Mouse (Mus musculus) cortical plate, adult 2 months (tissue): Measurements from ENCODE around the gene Ppargc1a. TPM values are rescaled to one million over a fixed set of nuclear protein-coding genes. Genes with fewer than 3 reads are reported as not detected.

Experiments
- H3K27ac ChIP-seq: fragments of 200-500 bp; 2 replicates; pipeline ENCODE4 v1.5.1; 2012; ENCODE audit warnings: low read length, control low read depth, inconsistent platforms; ENCODE audit not compliant: insufficient read depth
- H3K4me1 ChIP-seq: fragments of 200-500 bp; 2 replicates; pipeline ENCODE4 v1.6.1; 2011; ENCODE audit warnings: low read length; ENCODE audit not compliant: control insufficient read depth, insufficient read depth
- H3K4me3 ChIP-seq: fragments of 200-500 bp; 2 replicates; pipeline ENCODE4 v1.5.1; 2011; ENCODE audit warnings: mild to moderate bottlenecking, low read length, control low read depth; ENCODE audit not compliant: insufficient read depth
- CTCF ChIP-seq: fragments of 200-500 bp; IDR thresholded peaks from 2 replicates; pipeline ENCODE4 v1.5.1; 2011; ENCODE audit warnings: mild to moderate bottlenecking, control low read depth, low read length; ENCODE audit not compliant: insufficient read depth; ENCODE audit errors: extremely low read depth
- POLR2A ChIP-seq: fragments of 200-500 bp; IDR thresholded peaks from 2 replicates; pipeline ENCODE4 v1.6.1; 2011; ENCODE audit warnings: mild to moderate bottlenecking, low read length, control low read depth; ENCODE audit not compliant: insufficient read depth; ENCODE audit errors: extremely low read depth
- polyA plus RNA-seq: library from polyadenylated mRNA; depleted of rRNA; stranded (reverse); fragments of >200 nt; gene quantifications from 2 replicates; pipeline ENCODE4 v1.2.3, GENCODE M21; 2012

Ppargc1a gene
- polyA plus RNA-seq, 1 experiment: 19.6 TPM

DNA sequence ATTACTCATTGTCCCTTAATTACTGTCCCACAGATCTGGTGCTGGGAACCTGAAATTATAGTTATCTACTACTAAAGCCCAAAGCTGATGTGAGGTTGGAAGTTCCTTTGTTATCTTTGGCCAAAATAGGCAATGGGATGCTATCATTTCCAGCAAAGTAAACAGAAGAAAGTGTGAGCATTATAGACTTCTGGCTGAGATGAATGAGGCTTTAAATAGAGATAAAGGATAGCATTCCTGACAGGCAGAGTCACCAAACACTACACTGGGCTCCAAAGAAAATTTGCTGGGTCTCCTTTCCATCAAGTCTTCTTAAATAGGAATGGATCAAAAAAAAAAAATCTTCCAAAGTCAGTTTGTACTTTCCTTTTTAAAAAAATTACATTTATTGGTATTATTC, 87.7 kb downstream of the Ppargc1a start:
- TF ChIP-seq CTCF (no peak), POLR2A (no peak)
- no peaks in the 10 kb centered on the region for H3K4me1 ChIP-seq
- no peak overlapping the region for H3K4me3 ChIP-seq

DNA sequence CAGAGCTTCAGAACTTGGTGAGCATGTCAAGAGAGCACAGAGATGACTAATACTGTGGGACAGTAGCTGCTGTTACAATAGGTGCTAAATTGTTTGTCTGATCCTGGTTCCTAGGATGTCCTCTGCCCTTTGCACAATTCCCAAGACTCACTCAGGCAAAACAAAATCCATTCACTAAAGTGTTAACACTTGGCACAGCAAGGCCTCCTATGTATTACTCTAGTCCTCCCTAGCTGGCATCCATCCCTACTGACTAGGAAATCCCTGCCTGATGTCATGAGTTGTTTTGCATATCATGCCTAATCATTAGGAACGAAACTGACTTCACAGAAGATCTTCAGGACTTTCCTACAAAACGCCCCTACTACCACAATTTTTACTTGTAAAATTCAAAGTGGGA, 88.1 kb downstream of the Ppargc1a start:
- TF ChIP-seq POLR2A (no peak), CTCF (no peak)
- Histone ChIP-seq H3K4me3 (no peak overlapping the region), H3K27ac (no peak overlapping the region), H3K4me1 (no peaks in the 10 kb centered on the region)

More for the DNA sequence above, 87.7 kb downstream of the Ppargc1a start:
- H3K27ac ChIP-seq: no peak overlapping the region

DNA sequence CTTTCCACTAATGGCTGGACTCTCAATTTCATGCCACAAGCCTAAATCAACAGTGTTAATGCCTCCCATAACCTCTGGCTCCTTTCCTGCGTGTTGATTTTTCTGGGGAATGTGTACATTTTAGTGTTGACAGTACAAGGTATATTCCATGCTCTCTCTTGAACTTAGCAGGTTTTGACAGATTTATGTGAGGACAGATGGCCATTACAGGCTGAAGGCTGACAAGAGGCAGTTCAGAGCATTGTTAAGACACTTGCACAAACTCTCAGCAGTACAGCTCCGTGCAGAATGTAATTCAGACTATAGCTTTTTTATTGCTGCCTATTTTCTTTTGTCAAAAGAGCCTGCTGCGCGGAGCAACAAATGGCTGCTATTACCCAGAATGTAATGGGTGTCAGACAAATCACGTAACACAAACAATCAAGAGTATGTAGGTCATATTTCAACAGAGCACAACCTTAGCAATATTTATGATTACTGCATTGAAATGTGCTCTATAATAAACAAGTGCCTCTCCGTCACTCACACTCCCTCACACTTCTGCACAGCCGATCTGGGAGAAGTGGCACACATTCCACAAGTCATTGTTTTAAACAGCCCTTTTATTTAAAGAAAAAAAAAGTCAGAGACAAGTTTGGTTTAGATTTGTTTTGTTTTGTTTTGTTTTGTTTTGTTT, 89.1 kb downstream of the Ppargc1a start:
- Histone ChIP-seq H3K4me1 (no peaks in the 10 kb centered on the region), H3K4me3 (no peak overlapping the region), H3K27ac (no peak overlapping the region)
- TF ChIP-seq CTCF (no peak), POLR2A (no peak)

DNA sequence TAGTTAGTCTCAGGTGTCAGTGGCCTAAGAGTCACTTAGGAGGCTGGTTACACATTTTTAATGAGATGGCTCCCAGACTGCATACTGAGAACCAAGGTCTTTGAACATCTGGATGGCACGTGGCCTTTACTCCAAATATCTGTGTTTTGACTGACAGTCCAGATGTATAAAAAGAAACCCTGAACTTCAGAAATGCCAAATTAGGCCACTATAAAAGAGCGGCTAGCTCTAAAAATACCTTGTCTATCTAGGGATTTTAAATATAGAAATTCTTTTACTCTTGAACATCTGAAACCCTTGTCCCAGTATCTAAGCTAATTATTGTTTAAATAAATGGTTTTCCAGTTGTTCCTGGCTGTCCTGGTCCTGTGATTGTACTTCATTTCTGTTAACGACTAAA, 90.4 kb downstream of the Ppargc1a start:
- no peaks in the 10 kb centered on the region for H3K4me1 ChIP-seq
- H3K4me3 ChIP-seq: no peak overlapping the region
- H3K27ac ChIP-seq: no peak overlapping the region
- TF ChIP-seq POLR2A: no peak
- TF ChIP-seq CTCF: no peak

DNA sequence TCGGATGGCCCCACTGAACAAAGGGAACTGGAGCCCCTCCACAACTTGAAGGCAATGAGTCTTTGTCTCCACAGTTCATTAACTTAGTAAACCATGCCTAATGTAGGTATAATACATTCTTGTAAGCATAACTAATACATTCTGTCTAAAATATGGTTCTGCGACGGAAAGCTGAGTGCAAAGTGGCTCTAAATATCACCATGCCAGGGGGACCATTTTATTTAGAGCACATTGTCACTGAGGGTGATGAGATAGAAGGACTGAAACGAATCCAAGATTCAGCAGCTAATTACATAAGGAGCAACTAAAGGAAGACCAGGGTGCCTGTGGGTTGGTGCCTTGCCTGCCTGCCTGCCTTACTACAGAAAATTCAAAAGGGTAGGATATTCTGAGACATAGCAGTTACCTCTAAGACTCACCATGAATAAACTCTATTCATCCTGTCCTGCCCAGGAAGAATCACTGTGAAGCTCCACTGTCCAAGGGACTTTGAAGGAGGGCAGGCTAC, 92.4 kb downstream of the Ppargc1a start:
- no peaks in the 10 kb centered on the region for H3K4me1 ChIP-seq
- H3K27ac ChIP-seq: no peak overlapping the region
- TF ChIP-seq POLR2A (no peak), CTCF (no peak)
- H3K4me3 ChIP-seq: no peak overlapping the region

DNA sequence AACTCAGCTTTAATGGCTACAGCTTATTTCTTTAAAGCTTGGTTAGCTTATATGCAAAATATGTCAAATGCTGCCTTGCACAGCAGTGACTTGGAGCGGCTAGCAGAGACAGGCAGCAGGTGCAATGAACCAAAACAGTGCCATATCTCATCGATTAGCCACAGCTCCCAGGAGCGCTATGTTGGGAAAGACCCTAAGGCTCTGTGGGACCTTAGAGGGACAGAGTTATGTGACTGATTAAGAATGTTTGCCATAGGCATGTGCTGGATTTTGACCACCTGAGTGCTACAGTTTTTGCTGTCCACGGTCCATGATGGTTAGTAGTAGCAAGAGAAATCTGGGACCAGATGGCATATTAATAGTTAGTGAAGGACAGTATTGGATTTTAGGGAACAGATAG, 95.9 kb downstream of the Ppargc1a start:
- no peak overlapping the region for H3K27ac ChIP-seq
- TF ChIP-seq CTCF (no peak), POLR2A (no peak)
- H3K4me3 ChIP-seq: no peak overlapping the region
- no peaks in the 10 kb centered on the region for H3K4me1 ChIP-seq

DNA sequence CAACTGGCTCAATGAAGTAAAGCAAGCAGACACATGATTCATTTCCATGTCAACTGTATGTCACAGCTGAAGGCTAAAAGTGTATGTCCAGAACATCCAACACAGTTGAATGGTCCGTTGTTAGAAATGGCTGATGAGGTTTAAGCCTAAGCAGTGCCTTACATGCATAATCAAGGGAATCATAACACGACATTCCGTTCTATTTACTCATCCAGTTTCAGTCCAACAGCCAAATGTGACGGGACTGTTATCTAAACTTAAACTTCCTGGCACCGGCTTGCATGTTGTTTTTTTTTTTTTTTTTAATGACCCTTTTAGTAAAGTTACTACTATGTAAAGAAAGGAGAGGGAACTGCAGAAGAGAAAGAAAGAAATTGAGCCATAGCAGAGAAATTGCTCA, 101.5 kb downstream of the Ppargc1a start:
- Histone ChIP-seq H3K4me3 (no peak overlapping the region), H3K27ac (no peak overlapping the region), H3K4me1 (no peaks in the 10 kb centered on the region)
- TF ChIP-seq CTCF: no peak
- no peak for TF ChIP-seq POLR2A

DNA sequence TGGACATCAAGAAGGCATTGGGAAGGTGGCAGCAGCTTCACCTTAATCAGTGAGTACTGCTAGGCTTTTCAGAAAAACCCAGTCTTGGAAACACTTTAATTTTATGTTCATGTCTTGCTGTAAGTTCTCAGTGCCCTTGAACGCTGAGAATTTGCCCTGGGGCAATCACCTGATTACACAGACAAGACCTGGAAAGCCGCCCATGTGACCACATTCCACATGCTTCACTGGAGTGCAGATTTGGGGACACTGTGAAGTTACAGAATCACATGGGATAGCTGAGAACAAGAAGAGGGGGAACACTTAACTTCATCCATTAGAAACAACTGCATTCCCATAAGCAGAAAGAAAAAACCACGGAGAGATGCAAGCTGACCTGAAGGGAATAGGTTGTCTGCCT, 115.5 kb downstream of the Ppargc1a start:
- Histone ChIP-seq H3K27ac (no peak overlapping the region), H3K4me1 (no peaks in the 10 kb centered on the region), H3K4me3 (no peak overlapping the region)
- TF ChIP-seq POLR2A (no peak), CTCF (no peak)

DNA sequence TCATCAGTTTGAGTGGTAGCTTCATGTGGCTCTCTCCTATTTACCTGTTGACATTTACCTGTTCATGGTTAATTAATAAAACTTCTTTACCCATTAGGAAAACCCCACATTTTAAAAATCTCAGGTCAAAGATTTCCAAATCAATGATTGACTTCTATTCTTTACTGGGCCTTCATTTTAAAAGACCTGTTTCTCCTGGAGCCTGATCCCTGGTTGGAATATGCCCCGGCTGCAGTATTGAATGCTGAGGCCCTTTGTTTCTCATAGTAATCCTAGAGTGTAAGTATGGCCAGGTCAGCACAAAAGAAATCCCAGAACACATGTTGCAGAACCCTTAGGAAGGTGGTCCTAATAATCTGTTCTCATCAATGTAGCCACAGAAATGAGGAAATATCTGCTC, 119.9 kb downstream of the Ppargc1a start:
- H3K4me1 ChIP-seq: no peaks in the 10 kb centered on the region
- no peak overlapping the region for H3K27ac ChIP-seq
- no peak overlapping the region for H3K4me3 ChIP-seq
- TF ChIP-seq CTCF (no peak), POLR2A (no peak)

DNA sequence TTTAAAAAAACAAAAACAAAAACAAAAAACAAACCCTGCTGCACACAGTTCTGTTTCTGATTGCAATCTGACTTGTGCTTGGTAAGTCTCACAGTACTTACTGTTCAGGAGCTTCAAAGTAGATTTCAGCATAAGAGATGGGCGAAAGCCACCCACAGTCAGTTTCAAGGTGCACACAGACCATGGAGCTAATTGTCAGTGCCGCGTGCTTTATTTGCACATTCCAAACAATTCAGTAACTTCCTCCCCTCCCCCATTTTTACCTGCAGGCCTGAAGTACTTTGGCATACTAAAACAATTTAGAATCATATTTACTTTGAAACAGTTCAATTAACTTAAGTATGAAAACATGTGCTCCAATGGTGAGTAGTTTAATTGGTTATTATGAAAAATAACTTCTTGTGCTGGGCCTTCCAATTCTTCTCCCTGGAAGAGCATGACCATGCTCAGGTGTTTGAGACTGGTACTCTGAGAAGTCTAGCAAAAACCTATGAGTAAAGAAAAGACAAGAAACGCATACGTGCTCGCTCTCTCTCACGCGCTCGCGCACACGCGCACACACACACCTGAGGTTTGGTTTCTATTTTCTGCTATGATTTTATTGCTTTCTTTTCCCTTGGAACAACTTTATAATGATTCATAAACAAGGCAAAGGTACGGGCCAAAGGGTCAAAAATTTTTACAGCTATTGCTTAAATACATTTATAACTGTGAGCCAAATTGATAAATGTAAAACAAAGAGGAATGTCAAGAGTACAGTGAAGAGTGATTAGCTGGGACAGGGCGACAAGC, 121.0 kb downstream of the Ppargc1a start:
- TF ChIP-seq POLR2A (no peak), CTCF (no peak)
- no peaks in the 10 kb centered on the region for H3K4me1 ChIP-seq
- H3K27ac ChIP-seq: no peak overlapping the region
- no peak overlapping the region for H3K4me3 ChIP-seq
